Mouse (Mus musculus) forebrain, embryonic 10.5 days (tissue): ENCODE results near the gene Casq2. TPM values are rescaled to one million over a fixed set of nuclear protein-coding genes. Genes with fewer than 3 reads are reported as not detected.

Experiments
- DNase-seq: peaks from one replicate; pipeline ENCODE4 v3.0.0-alpha.2; 2017; ENCODE audit warnings: low spot score; ENCODE audit errors: extremely low spot score
- H3K27ac ChIP-seq: fragments of 300-500 bp; sonication (generic); 2 replicates; pipeline ENCODE4 v1.5.1; 2016; ENCODE audit warnings: mild to moderate bottlenecking
- H3K27me3 ChIP-seq: fragments of 300-500 bp; sonication (generic); 2 replicates; pipeline ENCODE4 v1.6.1; 2016; ENCODE audit warnings: mild to moderate bottlenecking; ENCODE audit not compliant: poor library complexity, severe bottlenecking
- H3K36me3 ChIP-seq: fragments of 300-500 bp; sonication (generic); replicated peaks from 2 replicates; pipeline ENCODE4 v1.6.1; 2016; ENCODE audit warnings: mild to moderate bottlenecking, moderate library complexity
- H3K4me1 ChIP-seq: fragments of 300-500 bp; sonication (generic); 2 replicates; pipeline ENCODE4 v1.6.1; 2016
- H3K4me3 ChIP-seq: fragments of 300-500 bp; sonication (generic); 2 replicates; pipeline ENCODE4 v1.5.1; 2016; ENCODE audit warnings: mild to moderate bottlenecking, moderate library complexity
- H3K9me3 ChIP-seq: fragments of 300-500 bp; sonication (generic); 2 replicates; pipeline ENCODE4 v1.6.1; 2016; ENCODE audit warnings: mild to moderate bottlenecking, moderate library complexity
- WGBS: fragments of 180-500 bp; shearing (Covaris S2); methylation state at CpG from one replicate; pipeline ENCODE4 v1.1.7; 2016; 5-methylcytosine and 5-hydroxymethylcytosine counted together
- polyA plus RNA-seq: library from polyadenylated mRNA; unstranded; fragments of >200 nt; fragmentation: Nextera tagmentation; extraction: Ambion mirVana; gene quantifications from 2 replicates; pipeline ENCODE4 v1.2.1, GENCODE M21; 2016

The Casq2 gene
- polyA plus RNA-seq, 1 experiment from 2014 or later: not detected

DNA sequence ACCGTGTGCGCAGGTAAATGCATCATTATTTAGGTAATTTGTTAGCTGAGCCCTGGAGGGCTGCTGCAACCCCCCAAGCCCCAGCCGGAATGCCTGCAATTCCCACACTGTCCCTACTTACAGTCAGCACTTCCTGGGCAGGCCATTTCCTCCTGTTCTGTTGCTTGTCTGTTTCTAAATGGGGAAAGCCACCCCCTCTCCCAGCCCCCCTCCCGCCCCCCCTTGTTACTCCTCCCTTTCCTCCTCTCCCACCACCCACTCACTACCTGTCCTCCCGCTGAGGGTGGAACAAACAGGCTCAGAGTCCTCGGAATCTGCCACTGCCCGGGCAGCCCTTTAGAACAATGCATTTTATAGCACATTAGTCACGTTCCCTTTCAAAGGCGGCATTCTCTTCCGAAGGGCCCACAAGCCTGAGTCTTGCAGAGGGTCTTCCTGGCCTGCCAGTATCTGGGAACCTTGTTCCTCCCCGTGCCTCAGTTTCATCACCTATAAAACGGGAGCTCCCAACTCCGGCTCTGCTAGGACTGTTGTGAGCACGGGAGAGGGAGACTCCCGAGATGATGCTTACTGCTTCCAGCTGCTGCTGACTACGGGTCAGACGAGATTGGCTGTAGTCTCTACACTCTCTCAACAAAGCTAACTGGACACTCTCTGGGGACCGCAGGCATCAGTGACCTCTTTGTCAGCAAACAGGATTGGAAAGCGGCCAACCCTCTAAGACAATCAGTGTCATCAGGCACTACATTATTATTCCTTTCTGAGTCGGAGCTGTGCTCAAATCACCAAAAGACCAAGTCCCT lies 107.5 kb downstream of the Casq2 start:
- Histone ChIP-seq H3K4me1 (peaks cover 81% of the 10 kb centered on the region), H3K4me3 (peak overlapping the region; percentile 27), H3K27me3 (peaks cover 92% of the 10 kb centered on the region), H3K36me3 (no peaks in the 10 kb centered on the region), H3K9me3 (no peaks in the 10 kb centered on the region), H3K27ac (peak overlapping the region; percentile 62)
- peak; percentile 22 for DNase-seq
- 4% methylated on average over 20 of the region's 20 CpGs for WGBS

GRCm38 (mm10) chr3:102194291-102195051 lies 108.3 kb downstream of the Casq2 start:
- Histone ChIP-seq H3K9me3 (no peaks in the 10 kb centered on the region), H3K4me1 (peaks cover 81% of the 10 kb centered on the region), H3K27me3 (peaks cover 95% of the 10 kb centered on the region), H3K27ac (peak overlapping the region; percentile 62), H3K36me3 (no peaks in the 10 kb centered on the region), H3K4me3 (peak overlapping the region; percentile 27)
- peak; percentile 36 for DNase-seq
- WGBS: 6% methylated on average over 11 of the region's 11 CpGs

DNA sequence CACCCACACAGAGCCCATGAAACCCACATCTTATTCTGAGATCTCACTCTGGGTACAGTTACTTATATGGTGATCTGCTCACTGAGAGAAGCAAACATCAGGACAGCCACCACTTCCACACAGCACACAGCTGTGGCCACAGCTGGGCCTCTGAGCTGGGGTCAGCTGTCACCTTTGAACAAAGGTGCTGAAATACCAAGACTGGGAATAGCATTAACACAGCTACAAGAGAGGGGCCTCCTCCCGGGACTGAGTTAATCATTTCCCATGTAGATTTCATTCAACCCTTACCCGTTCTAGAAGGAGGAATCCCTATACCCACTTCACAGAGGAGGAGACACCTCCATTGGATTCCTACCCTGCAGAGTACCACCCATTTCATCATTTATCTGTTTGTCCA lies 109.5 kb downstream of the Casq2 start:
- 55% methylated on average over 2 of the region's 2 CpGs for WGBS
- H3K36me3 ChIP-seq: no peaks in the 10 kb centered on the region
- H3K4me3 ChIP-seq: no peak overlapping the region
- no peak for DNase-seq
- H3K4me1 ChIP-seq: peaks cover 80% of the 10 kb centered on the region
- no peak overlapping the region for H3K27ac ChIP-seq
- peaks cover 98% of the 10 kb centered on the region for H3K27me3 ChIP-seq
- H3K9me3 ChIP-seq: no peaks in the 10 kb centered on the region

Other genes starting within 250 kb of the Casq2 start
- gene Mab21l3, start 237.5 kb upstream of the Casq2 start, polyA plus RNA-seq: 0.85 and 1.1 TPM in 2 replicates
- gene Slc22a15, start 162.0 kb upstream of the Casq2 start, polyA plus RNA-seq: 2.6 and 3.7 TPM in 2 replicates
- 10.4 and 16.5 TPM in 2 replicates for gene Nhlh2, start 76.3 kb upstream of the Casq2 start, polyA plus RNA-seq
- 9.5 and 11.0 TPM in 2 replicates for gene Vangl1, start 118.3 kb downstream of the Casq2 start, polyA plus RNA-seq